Mouse (Mus musculus): Measurements from ENCODE around the gene Larp1. TPM values are rescaled to one million over a fixed set of nuclear protein-coding genes. Genes with fewer than 3 reads are reported as not detected.

Larp1 gene
- polyA plus RNA-seq, 1 experiment from 2014 or later, result 21.3 TPM

GRCm38 (mm10) chr11:58008013-58008412 is 851 bp upstream of the Larp1 start:
- no peaks in the 10 kb centered on the region for H3K27me3 ChIP-seq (replicated peaks)
- peak overlapping the region; percentile 47 for H3K4me3 ChIP-seq
- 6% methylated on average over 5 of the region's 5 CpGs for WGBS
- H3K9ac ChIP-seq, result peak overlapping the region; percentile 61
- peak overlapping the region; percentile 82 for H3K4me2 ChIP-seq (replicated peaks)
- no peaks in the 10 kb centered on the region for H3K9me3 ChIP-seq
- no peak overlapping the region for H3K27ac ChIP-seq
- H3K36me3 ChIP-seq, result no peaks in the 10 kb centered on the region
- H3K4me1 ChIP-seq, result peaks cover 22% of the 10 kb centered on the region
- ATAC-seq (ENCODE audit: low FRiP score, low read depth), result no peak

GRCm38 (mm10) chr11:58008437-58009050 is 320 bp upstream of the Larp1 start:
- WGBS, result under 1% methylated on average over 64 of the region's 74 CpGs
- Histone ChIP-seq H3K4me3 (peak overlapping the region; percentile 97), H3K9me3 (no peaks in the 10 kb centered on the region), H3K4me2 (replicated peaks) (peak overlapping the region; percentile 91), H3K36me3 (no peaks in the 10 kb centered on the region), H3K27ac (peak overlapping the region; percentile 77), H3K9ac (peak overlapping the region; percentile 98), H3K4me1 (peaks cover 22% of the 10 kb centered on the region), H3K27me3 (replicated peaks) (no peaks in the 10 kb centered on the region)
- peak; percentile 91 for ATAC-seq (ENCODE audit: low FRiP score, low read depth)

GRCm38 (mm10) chr11:58009516-58010141 is 765 bp downstream of the Larp1 start:
- peak overlapping the region; percentile 98 for H3K9ac ChIP-seq
- H3K4me1 ChIP-seq, result peaks cover 22% of the 10 kb centered on the region
- peak overlapping the region; percentile 91 for H3K4me2 ChIP-seq (replicated peaks)
- H3K4me3 ChIP-seq, result peak overlapping the region; percentile 97
- peak; percentile 69 for ATAC-seq (ENCODE audit: low FRiP score, low read depth)
- WGBS, result under 1% methylated on average over 78 of the region's 78 CpGs
- H3K27me3 ChIP-seq (replicated peaks), result no peaks in the 10 kb centered on the region
- H3K27ac ChIP-seq, result peak overlapping the region; percentile 77
- H3K9me3 ChIP-seq, result no peaks in the 10 kb centered on the region
- H3K36me3 ChIP-seq, result no peaks in the 10 kb centered on the region

DNA sequence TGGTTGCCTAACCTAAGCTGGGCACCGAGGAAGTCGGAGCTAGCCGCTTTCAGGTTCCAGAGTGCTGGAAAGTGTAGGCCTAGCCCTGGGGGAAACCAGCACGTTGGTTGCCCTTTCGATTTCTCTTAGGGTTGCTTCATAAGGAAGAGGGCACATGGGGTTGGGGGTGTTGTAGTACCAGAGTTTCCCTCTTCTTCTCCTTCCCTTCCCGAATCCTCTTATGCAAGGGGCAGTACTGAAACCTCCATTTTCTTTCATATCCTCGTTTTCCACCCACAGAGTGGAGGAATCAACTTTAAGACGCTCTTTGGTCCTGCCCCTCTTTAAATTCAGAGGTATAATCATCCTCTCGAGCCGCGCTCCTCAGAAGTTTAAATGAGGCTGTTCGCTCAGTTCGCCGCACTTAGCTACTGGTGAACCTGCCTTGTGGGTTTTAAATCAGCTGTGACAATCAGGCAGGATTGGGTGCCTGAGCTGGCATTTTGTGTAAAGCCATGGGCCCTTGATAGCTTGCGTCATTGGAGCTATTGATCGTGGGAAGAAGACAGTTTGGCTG is 1.4 kb downstream of the Larp1 start:
- H3K4me3 ChIP-seq, result peak overlapping the region; percentile 97
- H3K9me3 ChIP-seq, result no peaks in the 10 kb centered on the region
- no peaks in the 10 kb centered on the region for H3K36me3 ChIP-seq
- no peak for ATAC-seq (ENCODE audit: low FRiP score, low read depth)
- H3K27ac ChIP-seq, result no peak overlapping the region
- peak overlapping the region; percentile 98 for H3K9ac ChIP-seq
- H3K4me1 ChIP-seq, result peaks cover 22% of the 10 kb centered on the region
- no peaks in the 10 kb centered on the region for H3K27me3 ChIP-seq (replicated peaks)
- H3K4me2 ChIP-seq (replicated peaks), result peak overlapping the region; percentile 91
- 1% methylated on average over 16 of the region's 16 CpGs for WGBS

GRCm38 (mm10) chr11:58010930-58011329 is 2.1 kb downstream of the Larp1 start:
- Histone ChIP-seq H3K4me1 (peaks cover 22% of the 10 kb centered on the region), H3K4me2 (replicated peaks) (peak overlapping the region; percentile 91), H3K36me3 (no peaks in the 10 kb centered on the region), H3K4me3 (no peak overlapping the region), H3K9ac (no peak overlapping the region), H3K27ac (no peak overlapping the region), H3K27me3 (replicated peaks) (no peaks in the 10 kb centered on the region), H3K9me3 (no peaks in the 10 kb centered on the region)
- WGBS, result 48% methylated on average over 1 of the region's 1 CpGs
- no peak for ATAC-seq (ENCODE audit: low FRiP score, low read depth)

GRCm38 (mm10) chr11:58011813-58012212 is 2.9 kb downstream of the Larp1 start:
- ATAC-seq (ENCODE audit: low FRiP score, low read depth), result no peak

DNA sequence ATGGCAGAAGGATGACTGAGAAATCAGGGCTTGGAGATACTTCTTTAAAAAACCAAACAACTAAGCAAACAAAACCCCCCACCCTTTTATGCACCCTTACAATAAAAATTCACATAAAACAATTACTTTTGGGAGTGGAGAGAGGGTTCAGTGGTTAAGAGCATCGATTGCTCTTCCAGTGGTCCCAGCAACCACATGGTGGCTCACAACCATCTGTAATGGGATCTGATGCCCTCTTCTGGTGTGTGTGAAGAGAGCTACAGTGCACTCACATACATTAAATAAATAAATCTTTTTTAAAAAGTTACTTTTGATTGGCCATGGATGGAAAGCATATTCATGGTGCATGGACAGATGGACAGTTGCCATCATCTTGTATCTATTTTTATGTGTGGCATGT is 3.8 kb downstream of the Larp1 start:
- ATAC-seq (ENCODE audit: low FRiP score, low read depth), result no peak
- Histone ChIP-seq H3K4me2 (replicated peaks) (no peak overlapping the region), H3K9me3 (no peaks in the 10 kb centered on the region), H3K9ac (no peak overlapping the region), H3K27ac (no peak overlapping the region), H3K4me3 (no peak overlapping the region), H3K27me3 (replicated peaks) (no peaks in the 10 kb centered on the region), H3K36me3 (no peaks in the 10 kb centered on the region), H3K4me1 (peaks cover 22% of the 10 kb centered on the region)
- 84% methylated on average over 1 of the region's 1 CpGs for WGBS

More at GRCm38 (mm10) chr11:58011813-58012212, 2.9 kb downstream of the Larp1 start:
- WGBS, result 69% methylated on average over 4 of the region's 4 CpGs
- H3K4me2 ChIP-seq (replicated peaks), result 0 out of 2 replicates have a peak overlapping the region, but pooled peaks have one; percentile 20
- H3K9ac ChIP-seq, result no peak overlapping the region
- H3K4me1 ChIP-seq, result peaks cover 22% of the 10 kb centered on the region
- no peaks in the 10 kb centered on the region for H3K36me3 ChIP-seq
- H3K9me3 ChIP-seq, result no peaks in the 10 kb centered on the region
- no peaks in the 10 kb centered on the region for H3K27me3 ChIP-seq (replicated peaks)
- no peak overlapping the region for H3K27ac ChIP-seq
- H3K4me3 ChIP-seq, result no peak overlapping the region

DNA sequence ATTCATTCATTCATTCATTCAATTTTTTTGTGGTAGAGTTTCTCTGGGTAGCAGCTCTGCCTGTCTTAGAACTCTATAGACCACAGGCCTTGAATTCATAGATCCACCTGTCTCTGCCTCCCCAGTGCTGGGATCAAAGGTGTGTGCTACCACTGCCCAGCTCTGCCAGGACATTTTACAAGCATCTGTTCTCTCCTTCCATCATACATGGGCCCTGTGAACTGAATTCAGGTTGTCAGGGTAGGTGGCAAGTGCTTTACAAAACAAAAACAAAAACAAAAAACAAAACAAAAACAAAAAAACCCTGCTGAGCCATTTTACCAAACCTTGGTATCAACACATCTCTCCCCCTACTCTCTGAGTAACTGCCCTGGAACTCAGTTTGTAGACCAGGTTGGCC is 4.2 kb downstream of the Larp1 start:
- no peak for ATAC-seq (ENCODE audit: low FRiP score, low read depth)
- no peaks in the 10 kb centered on the region for H3K36me3 ChIP-seq
- peaks cover 21% of the 10 kb centered on the region for H3K4me1 ChIP-seq
- H3K9ac ChIP-seq, result no peak overlapping the region
- no peaks in the 10 kb centered on the region for H3K27me3 ChIP-seq (replicated peaks)
- no peaks in the 10 kb centered on the region for H3K9me3 ChIP-seq
- no peak overlapping the region for H3K4me2 ChIP-seq (replicated peaks)
- no peak overlapping the region for H3K27ac ChIP-seq
- H3K4me3 ChIP-seq, result no peak overlapping the region

GRCm38 (mm10) chr11:58014604-58015003 is 5.7 kb downstream of the Larp1 start:
- Histone ChIP-seq H3K9me3 (no peaks in the 10 kb centered on the region), H3K27me3 (replicated peaks) (no peaks in the 10 kb centered on the region), H3K4me3 (no peak overlapping the region), H3K9ac (no peak overlapping the region), H3K4me1 (peaks cover 17% of the 10 kb centered on the region), H3K27ac (no peak overlapping the region), H3K36me3 (no peaks in the 10 kb centered on the region), H3K4me2 (replicated peaks) (no peak overlapping the region)
- 77% methylated on average over 1 of the region's 1 CpGs for WGBS
- ATAC-seq (ENCODE audit: low FRiP score, low read depth), result no peak

GRCm38 (mm10) chr11:58015339-58015738 is 6.5 kb downstream of the Larp1 start:
- WGBS, result 79% methylated on average over 2 of the region's 2 CpGs
- no peak overlapping the region for H3K4me3 ChIP-seq
- no peak for ATAC-seq (ENCODE audit: low FRiP score, low read depth)
- no peaks in the 10 kb centered on the region for H3K36me3 ChIP-seq
- peaks cover 15% of the 10 kb centered on the region for H3K4me1 ChIP-seq
- no peaks in the 10 kb centered on the region for H3K27me3 ChIP-seq (replicated peaks)
- no peaks in the 10 kb centered on the region for H3K9me3 ChIP-seq
- no peak overlapping the region for H3K27ac ChIP-seq
- no peak overlapping the region for H3K9ac ChIP-seq
- no peak overlapping the region for H3K4me2 ChIP-seq (replicated peaks)

GRCm38 (mm10) chr11:58016371-58016770 is 7.5 kb downstream of the Larp1 start:
- no peaks in the 10 kb centered on the region for H3K27me3 ChIP-seq (replicated peaks)
- no peak for ATAC-seq (ENCODE audit: low FRiP score, low read depth)
- H3K4me1 ChIP-seq, result peaks cover 5% of the 10 kb centered on the region; the same call in 1 of the 2 replicates
- H3K4me3 ChIP-seq, result no peak overlapping the region
- WGBS, result 76% methylated on average over 3 of the region's 3 CpGs
- no peak overlapping the region for H3K27ac ChIP-seq
- H3K36me3 ChIP-seq, result no peaks in the 10 kb centered on the region
- no peaks in the 10 kb centered on the region for H3K9me3 ChIP-seq
- no peak overlapping the region for H3K4me2 ChIP-seq (replicated peaks)
- H3K9ac ChIP-seq, result no peak overlapping the region; the same call in 1 of the 2 replicates

DNA sequence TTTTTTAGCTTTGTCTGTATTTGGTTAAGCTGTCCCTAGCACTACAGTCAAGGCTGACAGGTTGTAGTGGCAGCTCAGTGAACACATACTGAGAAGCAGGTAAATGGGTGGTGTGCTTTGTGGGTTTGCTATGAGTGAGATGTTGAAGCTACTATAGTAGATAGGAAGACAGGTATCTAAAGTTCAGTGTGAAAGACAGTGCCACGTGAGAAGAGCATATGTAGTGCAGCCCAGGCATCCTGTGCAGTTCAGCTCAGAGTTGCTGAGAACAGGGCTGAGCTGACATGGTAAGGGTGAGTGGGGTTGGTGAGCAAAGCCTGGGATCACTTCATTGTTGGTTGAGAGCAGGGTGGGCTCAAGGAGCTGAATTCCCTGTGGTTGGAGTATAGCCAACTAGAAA is 8.6 kb downstream of the Larp1 start:
- Histone ChIP-seq H3K9ac (0 out of 2 replicates have a peak overlapping the region, but pooled peaks have one; percentile 18), H3K36me3 (no peaks in the 10 kb centered on the region), H3K4me1 (no peaks in the 10 kb centered on the region), H3K27ac (no peak overlapping the region), H3K27me3 (replicated peaks) (no peaks in the 10 kb centered on the region), H3K4me3 (no peak overlapping the region), H3K4me2 (replicated peaks) (no peak overlapping the region), H3K9me3 (no peaks in the 10 kb centered on the region)
- ATAC-seq (ENCODE audit: low FRiP score, low read depth), result no peak
- WGBS, result 83% methylated on average over 1 of the region's 1 CpGs
